Mouse (Mus musculus) small intestine, adult 2 months (tissue): ENCODE measurements around the gene Insrr.

Experiments
- CTCF ChIP-seq: fragments of 200-500 bp; IDR thresholded peaks from 2 replicates; pipeline ENCODE4 v1.5.1; 2012; ENCODE audit warnings: low read depth, mild to moderate bottlenecking, control low read depth, inconsistent platforms, low read length, moderate library complexity, mixed read lengths; ENCODE audit not compliant: insufficient replicate concordance, insufficient read length; ENCODE audit errors: extremely low read depth
- POLR2A ChIP-seq: fragments of 200-500 bp; IDR thresholded peaks from 2 replicates; pipeline ENCODE4 v1.6.1; 2012; ENCODE audit warnings: low read depth, mild to moderate bottlenecking, control low read depth, inconsistent platforms, low read length, moderate library complexity

DNA sequence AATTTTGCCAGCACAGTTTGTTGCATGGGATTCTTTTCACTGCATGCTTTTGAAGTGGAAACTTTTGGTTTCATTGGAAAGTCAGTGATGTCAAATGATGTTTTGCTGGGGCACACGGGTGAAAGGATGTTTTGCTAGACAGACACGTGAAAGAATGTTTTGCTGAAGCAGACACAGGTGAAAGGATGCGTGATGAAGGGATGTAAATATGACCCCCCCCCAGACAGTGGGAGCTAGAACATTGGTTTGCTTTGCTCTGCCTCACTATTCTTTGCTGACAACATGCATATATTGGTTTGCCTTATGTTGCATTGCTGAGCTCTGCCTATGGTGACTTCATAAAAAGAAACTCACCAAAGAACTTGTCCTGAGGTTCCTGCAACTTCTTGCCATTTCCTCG is 48.2 kb downstream of the Insrr start:
- TF ChIP-seq POLR2A (no peak), CTCF (no peak)
